Mouse (Mus musculus) frontal cortex, postnatal 25 days (tissue): Measurements from ENCODE around the gene Exo5.

Experiments used
- DNase-seq, 2 experiments: peaks; one replicate each; pipeline ENCODE4 v3.0.0; 2022; ENCODE audit warnings: low spot score in 2 of 2

Exo5 gene

GRCm38 (mm10) chr4:120924554-120925299, at the start of gene Exo5:
Exo5 (minus strand) TSS chr4:120925017.
- DNase-seq: peak; percentile 75 to 84

GRCm38 (mm10) chr4:120971842-120972241, 47.0 kb upstream of the Exo5 start:
- no peak for DNase-seq

- peak in 1 of 2 experiments; percentile 33 for DNase-seq
Observed at GRCm38 (mm10) chr4:120969382-120970146, 44.7 kb upstream of the Exo5 start.

- DNase-seq: no peak
Observed at GRCm38 (mm10) chr4:120968486-120968885, 43.7 kb upstream of the Exo5 start.

- DNase-seq: no peak
Observed at GRCm38 (mm10) chr4:120955586-120955985, 30.8 kb upstream of the Exo5 start.

GRCm38 (mm10) chr4:120953667-120954066, 28.9 kb upstream of the Exo5 start:
- DNase-seq: no peak

GRCm38 (mm10) chr4:120953038-120953437, 28.2 kb upstream of the Exo5 start:
- no peak for DNase-seq

- DNase-seq: no peak
Observed at GRCm38 (mm10) chr4:120952163-120952562, 27.3 kb upstream of the Exo5 start.

- peak; percentile 51 to 73 for DNase-seq
Observed at GRCm38 (mm10) chr4:120951428-120951973, 26.7 kb upstream of the Exo5 start, which contains the start of gene Zfp69. Zfp69 (minus strand) TSS chr4:120951699.

GRCm38 (mm10) chr4:120950763-120951427, 26.1 kb upstream of the Exo5 start:
- DNase-seq: no peak

- no peak for DNase-seq
Observed at GRCm38 (mm10) chr4:120948938-120949337, 24.1 kb upstream of the Exo5 start.

- DNase-seq: no peak
Observed at GRCm38 (mm10) chr4:120935006-120935405, 10.2 kb upstream of the Exo5 start.

GRCm38 (mm10) chr4:120930736-120931135, 5.9 kb upstream of the Exo5 start:
- DNase-seq: no peak

- no peak for DNase-seq
Observed at GRCm38 (mm10) chr4:120928686-120929085, 3.9 kb upstream of the Exo5 start.

GRCm38 (mm10) chr4:120925386-120925785, 569 bp upstream of the Exo5 start:
- DNase-seq: no peak

GRCm38 (mm10) chr4:120921461-120921860, 3.4 kb downstream of the Exo5 start:
- no peak for DNase-seq

GRCm38 (mm10) chr4:120914501-120914900, 10.3 kb downstream of the Exo5 start:
- no peak for DNase-seq

GRCm38 (mm10) chr4:120913861-120914260, 11.0 kb downstream of the Exo5 start:
- DNase-seq: no peak

- no peak for DNase-seq
Observed at GRCm38 (mm10) chr4:120913443-120913842, 11.4 kb downstream of the Exo5 start.

- no peak for DNase-seq
Observed at GRCm38 (mm10) chr4:120912866-120913265, 12.0 kb downstream of the Exo5 start.

- no peak for DNase-seq
Observed at GRCm38 (mm10) chr4:120911086-120911485, 13.7 kb downstream of the Exo5 start.

- no peak for DNase-seq
Observed at GRCm38 (mm10) chr4:120909558-120910150, 15.2 kb downstream of the Exo5 start.
